Mouse (Mus musculus) Patski (cell line): ENCODE data around the gene Plekha8. TPM values are rescaled to one million over a fixed set of nuclear protein-coding genes. Genes with fewer than 3 reads are reported as not detected.

Experiments
- ATAC-seq: fragments of 100-300 bp; one replicate; pipeline ENCODE4 v1.8.0; 2021
- CTCF ChIA-PET: fragments of 350-600 bp; sonication (Branson Sonifier 250); formaldehyde crosslinking; loops from one replicate; lab custom pipeline; 2022; ENCODE audit warnings: inconsistent platforms; lab: Charles Lee
- POLR2A ChIA-PET: fragments of 350-600 bp; sonication (Branson Sonifier 250); formaldehyde crosslinking; loops from one replicate; lab custom pipeline; 2022; ENCODE audit warnings: antibody characterized with exemption, inconsistent platforms; lab: Charles Lee
- DNase-seq: peaks from one replicate; pipeline ENCODE4 v3.0.0-alpha.2; 2011; ENCODE audit warnings: low read depth, low spot score
- H3K27me3 ChIP-seq: fragments of 371-371 bp; one replicate; pipeline ENCODE4 v1.5.1; 2021
- CTCF ChIP-seq: fragments of 100-300 bp; IDR thresholded peaks from one replicate; pipeline ENCODE4 v1.5.1; 2021
- in situ Hi-C: fragments of 300-500 bp; cut with MboI; formaldehyde crosslinking; loops from 3 replicates; pipeline ENCODE4 v1.11.1; 2018; ENCODE audit warnings: low pct_unique_long_range_greater_than_20kb, mixed read lengths
- polyA plus RNA-seq: library from polyadenylated mRNA; unstranded; gene quantifications from one replicate; pipeline ENCODE4 v1.2.3, GENCODE M21; 2021

Gene Plekha8
- polyA plus RNA-seq, 1 experiment from 2014 or later: 9.6 TPM

DNA sequence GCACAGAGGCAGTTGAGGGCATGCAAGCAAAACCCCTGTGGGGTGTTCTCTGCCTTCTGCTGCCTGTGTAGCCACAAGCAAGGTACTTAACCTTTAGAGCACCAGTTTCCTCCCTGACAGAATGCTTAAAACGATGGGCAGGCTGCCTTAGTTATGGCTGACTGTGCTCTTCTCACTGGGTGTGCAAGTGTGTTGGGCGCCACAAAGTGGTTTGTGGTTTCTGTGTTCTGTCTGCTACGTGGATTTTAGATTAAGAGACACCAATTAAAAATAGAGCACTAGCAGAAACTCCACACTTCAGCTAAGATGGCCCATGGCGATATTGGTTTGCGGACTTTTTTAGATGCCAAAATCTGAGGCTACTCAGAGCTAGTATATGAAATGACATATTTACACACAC lies 90.2 kb downstream of the Plekha8 start:
- no peaks in the 10 kb centered on the region for H3K27me3 ChIP-seq
- ATAC-seq (no peak), DNase-seq (no peak)
- no peak for TF ChIP-seq CTCF
- ChIA-PET POLR2A (no interaction called here), CTCF (interaction anchor here (1.2 kb wide), 1 partner anchor 29 kb away, joined by 3 read pairs; no protein-coding TSS in a partner anchor)
- in situ Hi-C loops: no loop called here

- in situ Hi-C loops: no loop called here
- ATAC-seq (no peak), DNase-seq (no peak)
- no peaks in the 10 kb centered on the region for H3K27me3 ChIP-seq
- ChIA-PET POLR2A (no interaction called here), CTCF (interaction anchor here (1.2 kb wide), 1 partner anchor 30 kb away, joined by 3 read pairs; no protein-coding TSS in a partner anchor)
- no peak for TF ChIP-seq CTCF
Measured at GRCm38 (mm10) chr6:54685716-54686395, 90.9 kb downstream of the Plekha8 start.

GRCm38 (mm10) chr6:54686946-54687737 lies 92.2 kb downstream of the Plekha8 start:
- in situ Hi-C loops: no loop called here
- ChIA-PET POLR2A (no interaction called here), CTCF (no interaction called here)
- no peaks in the 10 kb centered on the region for H3K27me3 ChIP-seq
- no peak for DNase-seq
- ATAC-seq: no peak
- TF ChIP-seq CTCF: no peak

GRCm38 (mm10) chr6:54688467-54689323 lies 93.8 kb downstream of the Plekha8 start:
- POLR2A ChIA-PET: no interaction called here
- TF ChIP-seq CTCF: no peak
- ATAC-seq (no peak), DNase-seq (no peak)
- H3K27me3 ChIP-seq: no peaks in the 10 kb centered on the region
- CTCF ChIA-PET: no interaction called here
- in situ Hi-C loops: no loop called here

- DNase-seq (no peak), ATAC-seq (no peak)
- ChIA-PET POLR2A (interaction anchor here (0.5 to 0.6 kb wide), 2 partner anchors 95 to 667 kb away, joined by 4 to 5 read pairs; no protein-coding TSS in a partner anchor), CTCF (no interaction called here)
- no peaks in the 10 kb centered on the region for H3K27me3 ChIP-seq
- in situ Hi-C loops: no loop called here
- TF ChIP-seq CTCF: no peak
Measured at GRCm38 (mm10) chr6:54689686-54690085, 94.8 kb downstream of the Plekha8 start.

DNA sequence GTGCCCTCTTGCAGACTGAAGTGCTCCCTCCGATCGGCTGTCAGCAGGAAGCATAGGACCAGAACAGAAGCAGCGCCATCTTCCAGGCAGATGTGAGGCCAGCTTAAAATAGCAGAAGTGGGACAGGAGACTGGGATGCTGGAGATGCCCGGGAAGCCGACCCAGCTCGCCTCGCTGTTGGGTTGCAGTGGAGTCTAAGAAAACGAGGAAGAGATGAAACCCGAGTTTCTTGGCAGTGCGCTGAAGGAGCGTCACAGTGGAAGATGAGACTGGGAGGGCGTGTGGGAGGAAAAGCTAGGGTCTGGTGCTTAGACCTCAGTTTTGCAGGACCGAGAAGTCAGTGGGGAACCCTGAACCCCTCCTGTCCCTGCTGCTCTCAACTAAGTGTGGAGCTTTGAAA lies 95.9 kb downstream of the Plekha8 start:
- in situ Hi-C loops: no loop called here
- ChIA-PET CTCF (no interaction called here), POLR2A (no interaction called here)
- no peak for ATAC-seq
- no peak for TF ChIP-seq CTCF
- DNase-seq: no peak
- H3K27me3 ChIP-seq: no peaks in the 10 kb centered on the region

GRCm38 (mm10) chr6:54691368-54692116 lies 96.6 kb downstream of the Plekha8 start:
- H3K27me3 ChIP-seq: no peaks in the 10 kb centered on the region
- no peak for ATAC-seq
- POLR2A ChIA-PET: no interaction called here
- DNase-seq: no peak
- in situ Hi-C loops: no loop called here
- no peak for TF ChIP-seq CTCF
- CTCF ChIA-PET: no interaction called here

DNA sequence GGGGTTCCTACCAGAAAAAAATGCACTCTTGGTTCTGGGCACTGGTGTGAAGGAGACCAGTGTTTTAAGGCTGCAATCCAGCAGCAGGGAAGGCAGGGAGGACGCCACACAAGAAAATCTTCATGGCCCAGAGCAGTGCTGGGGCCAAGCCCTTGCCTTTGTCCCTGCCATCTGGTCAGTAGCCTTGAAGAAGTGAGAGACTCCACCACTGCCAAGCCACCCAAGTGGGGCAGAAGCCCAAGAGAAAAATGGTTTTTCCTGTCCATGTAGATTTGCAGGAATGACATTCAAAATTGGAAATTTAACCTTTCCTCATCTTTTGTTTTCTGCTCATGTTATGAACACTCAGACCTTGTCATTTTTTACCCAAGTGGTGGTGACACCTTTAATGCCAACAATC lies 97.3 kb downstream of the Plekha8 start:
- DNase-seq: no peak
- in situ Hi-C loops: no loop called here

DNA sequence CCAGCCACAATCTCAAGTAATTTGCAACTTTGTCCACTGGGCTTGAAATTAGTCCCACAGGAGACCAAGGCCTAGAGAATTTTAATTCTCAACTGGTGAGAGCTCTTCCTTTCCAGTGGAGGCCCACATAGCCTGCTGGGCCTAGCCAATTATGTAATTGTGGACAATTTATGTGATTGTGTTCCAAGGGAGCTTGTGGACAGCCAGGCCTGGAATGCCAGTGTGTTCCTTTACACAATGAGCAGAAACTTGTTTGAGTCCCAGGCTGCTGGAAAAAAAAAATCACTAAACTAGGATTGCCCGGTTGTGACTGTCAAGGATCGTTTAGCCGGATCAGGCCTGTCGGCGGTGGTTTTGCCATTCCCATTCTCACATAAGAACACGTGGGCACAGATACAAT lies 98.4 kb downstream of the Plekha8 start:
- POLR2A ChIA-PET: no interaction called here
- DNase-seq (no peak), ATAC-seq (no peak)
- TF ChIP-seq CTCF: no peak
- H3K27me3 ChIP-seq: no peaks in the 10 kb centered on the region
- in situ Hi-C loops: no loop called here
- CTCF ChIA-PET: no interaction called here

More for the DNA sequence above, 97.3 kb downstream of the Plekha8 start:
- POLR2A ChIA-PET: no interaction called here
- CTCF ChIA-PET: no interaction called here
- ATAC-seq: no peak
- H3K27me3 ChIP-seq: no peaks in the 10 kb centered on the region
- TF ChIP-seq CTCF: no peak

Other genes with a start within 250 kb of the Plekha8 start
- gene Wipf3, start 165.5 kb upstream of the Plekha8 start, polyA plus RNA-seq: 4.5 TPM
- 5.2 TPM for gene Scrn1, start 28.6 kb upstream of the Plekha8 start, polyA plus RNA-seq
- 21.6 TPM for gene Fkbp14, start 2.2 kb downstream of the Plekha8 start, polyA plus RNA-seq
- 3.6 TPM for gene Mturn, start 86.5 kb downstream of the Plekha8 start, polyA plus RNA-seq
- 17.4 TPM for gene Znrf2, start 221.8 kb downstream of the Plekha8 start, polyA plus RNA-seq